Mouse (Mus musculus) lung, postnatal 0 days (tissue): ENCODE data around the gene Map2.

Source experiments
- CTCF ChIP-seq: IDR thresholded peaks from 2 replicates; pipeline ENCODE4 v1.5.1; 2016; ENCODE audit warnings: antibody characterized with exemption, mild to moderate bottlenecking
- EP300 ChIP-seq: IDR thresholded peaks from 2 replicates; pipeline ENCODE4 v1.6.1; 2016; ENCODE audit warnings: antibody characterized with exemption, mild to moderate bottlenecking, control low read depth

DNA sequence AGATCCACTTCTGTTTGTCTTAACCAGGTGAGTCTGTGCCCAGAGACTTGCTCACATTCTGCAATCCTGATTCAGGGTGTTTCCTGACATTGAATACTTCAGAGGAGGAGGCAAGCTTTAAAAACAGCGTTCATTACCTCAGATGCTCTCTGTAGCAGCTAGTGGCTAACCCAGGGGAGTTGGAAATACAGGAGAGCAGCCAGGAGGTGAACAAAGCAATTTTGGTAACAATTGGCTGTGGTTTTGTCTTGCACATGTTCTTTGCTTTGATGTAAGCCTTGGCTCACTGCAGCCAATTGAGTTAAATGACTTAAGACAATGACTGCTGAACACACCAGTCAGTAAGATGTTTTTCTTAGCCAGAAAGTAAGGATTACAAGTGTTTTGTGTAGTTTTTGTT is 48.3 kb downstream of the Map2 start:
- no peak for TF ChIP-seq CTCF
- TF ChIP-seq EP300 = no peak
